Mouse (Mus musculus) gonadal fat pad, adult 2 months (tissue): ENCODE measurements around the gene Hoxc12. TPM values are rescaled to one million over a fixed set of nuclear protein-coding genes. Genes with fewer than 3 reads are reported as not detected.

Experiments
- DNase-seq: peaks from one replicate; pipeline ENCODE4 v3.0.0-alpha.2; 2012; ENCODE audit warnings: low read depth
- polyA plus RNA-seq: library from polyadenylated mRNA; depleted of rRNA; stranded (reverse); fragments of >200 nt; gene quantifications from 2 replicates; pipeline ENCODE4 v1.2.3, GENCODE M21; 2012; rRNA removed

The Hoxc12 gene
- polyA plus RNA-seq = not detected in 2 replicates

- DNase-seq = no peak
Observed at GRCm38 (mm10) chr15:102936279-102936972, at the start of gene Hoxc12. Gene Hoxc12 (plus strand): TSS chr15:102936757.

DNA sequence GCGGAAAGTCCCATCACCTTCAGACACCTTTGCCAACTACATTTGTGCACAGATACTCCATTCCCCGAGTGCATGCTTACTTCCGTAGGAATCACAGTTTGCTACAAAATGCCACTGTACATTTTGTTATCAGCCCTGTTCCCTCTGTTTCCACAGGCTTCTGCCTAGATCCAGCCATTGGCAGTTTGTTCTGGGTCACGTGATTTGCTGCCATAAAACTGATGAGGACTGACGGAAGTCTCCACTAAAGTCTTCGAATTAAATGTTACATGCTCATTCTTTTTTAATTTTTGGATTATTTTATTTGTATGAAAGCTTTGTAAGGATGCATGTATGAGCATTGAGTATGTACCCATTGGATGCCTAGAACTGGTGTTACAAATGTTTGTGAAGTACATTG, 41.4 kb upstream of the Hoxc12 start:
- DNase-seq = no peak

DNA sequence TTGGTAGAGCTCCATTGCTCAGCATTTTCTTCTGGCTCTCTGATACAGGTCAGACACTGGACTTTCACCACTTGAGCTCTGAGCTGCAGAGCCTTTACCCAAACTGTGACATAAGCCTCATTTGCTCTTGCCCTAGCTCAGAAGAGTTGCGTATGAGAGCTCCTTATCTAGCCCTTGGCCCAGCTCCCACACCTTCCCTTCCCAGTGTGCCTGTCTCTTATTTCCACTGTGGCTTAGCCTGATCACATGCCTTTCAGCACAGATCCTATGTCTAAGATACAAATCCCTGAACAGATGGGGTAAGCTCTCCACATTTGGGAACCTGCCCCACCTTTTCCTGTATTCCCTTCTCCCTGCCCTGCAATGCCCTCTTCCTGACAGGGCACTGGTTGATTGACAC, 31.6 kb upstream of the Hoxc12 start:
- no peak for DNase-seq

DNA sequence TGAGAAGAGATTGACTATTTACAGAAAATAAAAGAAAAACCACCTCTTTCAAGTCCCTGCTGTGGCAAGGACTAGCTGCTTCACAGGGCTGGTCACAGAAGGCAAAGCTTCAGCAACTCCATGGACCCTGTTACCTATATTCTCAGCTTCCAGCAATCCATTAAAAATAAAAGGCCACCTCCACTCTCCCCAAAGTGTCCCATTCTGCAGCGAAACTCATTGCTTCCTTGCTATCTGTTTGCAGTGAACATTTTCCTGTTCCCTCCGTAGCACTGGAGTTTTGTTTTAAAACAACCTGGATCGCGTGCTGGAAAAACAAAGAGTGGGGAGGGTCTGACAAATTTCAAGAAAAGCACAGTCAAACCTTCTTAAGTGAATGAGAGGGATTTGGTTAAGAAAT, 27.0 kb upstream of the Hoxc12 start:
- no peak for DNase-seq

GRCm38 (mm10) chr15:102910038-102910437, 26.5 kb upstream of the Hoxc12 start:
- DNase-seq = no peak

DNA sequence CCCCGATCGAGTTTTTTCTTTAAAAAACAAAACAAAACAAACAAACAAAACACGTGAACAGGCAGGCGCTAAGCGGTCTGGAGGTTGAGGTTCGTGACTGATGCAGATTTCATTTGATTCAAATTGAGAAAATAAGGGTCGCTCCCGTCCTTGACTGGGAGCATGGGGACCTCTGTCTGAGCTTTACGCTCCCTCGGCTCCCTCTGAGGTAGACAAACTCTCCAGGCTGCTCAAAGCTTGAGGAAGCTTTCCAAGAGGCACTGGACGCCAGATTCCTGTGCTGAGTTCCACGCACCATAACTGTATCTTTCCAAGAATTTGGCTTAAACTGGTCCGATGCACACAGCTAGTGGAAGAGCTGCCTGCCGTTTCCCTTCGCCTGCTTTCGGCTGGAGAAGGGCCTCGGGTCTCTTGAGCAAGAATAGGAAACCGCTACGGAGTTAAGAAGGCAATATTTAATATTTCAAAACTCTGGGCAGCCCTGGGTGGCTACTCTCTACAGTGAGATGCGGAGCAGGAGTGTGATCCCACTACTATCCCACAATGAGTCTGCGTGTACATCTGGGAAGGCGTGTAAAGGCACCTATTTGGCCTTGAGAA, 26.0 kb upstream of the Hoxc12 start:
- no peak for DNase-seq

DNA sequence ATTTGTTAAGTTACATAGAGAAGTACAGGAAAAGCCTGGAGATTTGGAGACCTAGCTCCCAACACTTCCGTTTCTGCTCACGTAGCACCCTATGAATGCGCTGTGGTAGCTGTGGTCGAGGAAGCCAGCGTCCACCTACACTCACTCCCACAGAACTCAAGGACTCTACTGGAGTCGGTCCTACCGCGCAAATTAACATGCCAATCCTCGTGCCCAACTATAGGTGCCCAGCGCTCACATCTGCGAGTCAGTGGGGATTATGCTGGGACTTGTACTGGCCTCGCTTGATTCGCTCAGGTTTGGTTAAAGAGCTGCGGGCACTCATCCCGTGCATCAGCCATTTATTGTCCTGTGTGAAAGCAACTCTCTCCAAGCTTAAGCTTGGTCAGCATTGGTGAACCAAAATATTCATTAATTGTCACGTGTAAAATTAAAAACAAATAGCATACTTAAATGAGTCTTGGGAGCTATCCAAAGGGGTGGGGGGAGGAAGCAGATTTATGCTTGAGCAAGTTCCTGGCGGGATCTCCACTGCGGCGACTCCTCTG, 23.4 kb upstream of the Hoxc12 start:
- DNase-seq = no peak

DNA sequence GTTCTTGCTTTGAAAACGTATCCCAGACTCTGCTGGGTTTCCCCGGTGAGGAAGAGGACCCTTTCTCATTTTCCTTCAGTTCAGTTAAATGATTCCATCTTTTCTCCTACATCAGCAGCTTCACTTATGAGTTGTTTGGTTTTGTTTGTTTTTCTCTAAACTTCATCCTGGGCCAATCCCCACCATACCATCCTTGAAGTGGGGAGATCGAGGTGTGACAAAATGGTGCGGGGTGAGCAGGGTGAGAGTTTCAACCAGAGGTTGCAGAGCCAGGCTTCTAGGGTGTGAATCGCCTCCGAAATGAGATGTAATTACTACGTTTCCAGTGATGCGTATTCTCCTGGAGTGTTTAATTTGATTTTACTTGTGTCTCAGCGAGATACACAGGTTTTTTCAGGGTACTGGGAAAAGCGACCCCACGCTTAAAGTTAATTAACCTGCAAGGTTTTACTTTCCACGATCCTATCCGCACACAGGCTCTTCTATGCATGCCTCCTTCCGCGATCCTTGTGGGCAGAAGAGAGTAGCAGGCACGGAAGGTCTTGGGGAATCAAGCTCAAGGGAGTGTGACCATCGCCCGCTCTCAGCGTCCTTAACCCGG, 18.5 kb upstream of the Hoxc12 start:
- no peak for DNase-seq

GRCm38 (mm10) chr15:102918611-102919265, 17.8 kb upstream of the Hoxc12 start:
- DNase-seq = no peak

GRCm38 (mm10) chr15:102919336-102920180, 17.0 kb upstream of the Hoxc12 start:
- no peak for DNase-seq

- DNase-seq = no peak
Observed at GRCm38 (mm10) chr15:102920619-102921018, 15.9 kb upstream of the Hoxc12 start.

DNA sequence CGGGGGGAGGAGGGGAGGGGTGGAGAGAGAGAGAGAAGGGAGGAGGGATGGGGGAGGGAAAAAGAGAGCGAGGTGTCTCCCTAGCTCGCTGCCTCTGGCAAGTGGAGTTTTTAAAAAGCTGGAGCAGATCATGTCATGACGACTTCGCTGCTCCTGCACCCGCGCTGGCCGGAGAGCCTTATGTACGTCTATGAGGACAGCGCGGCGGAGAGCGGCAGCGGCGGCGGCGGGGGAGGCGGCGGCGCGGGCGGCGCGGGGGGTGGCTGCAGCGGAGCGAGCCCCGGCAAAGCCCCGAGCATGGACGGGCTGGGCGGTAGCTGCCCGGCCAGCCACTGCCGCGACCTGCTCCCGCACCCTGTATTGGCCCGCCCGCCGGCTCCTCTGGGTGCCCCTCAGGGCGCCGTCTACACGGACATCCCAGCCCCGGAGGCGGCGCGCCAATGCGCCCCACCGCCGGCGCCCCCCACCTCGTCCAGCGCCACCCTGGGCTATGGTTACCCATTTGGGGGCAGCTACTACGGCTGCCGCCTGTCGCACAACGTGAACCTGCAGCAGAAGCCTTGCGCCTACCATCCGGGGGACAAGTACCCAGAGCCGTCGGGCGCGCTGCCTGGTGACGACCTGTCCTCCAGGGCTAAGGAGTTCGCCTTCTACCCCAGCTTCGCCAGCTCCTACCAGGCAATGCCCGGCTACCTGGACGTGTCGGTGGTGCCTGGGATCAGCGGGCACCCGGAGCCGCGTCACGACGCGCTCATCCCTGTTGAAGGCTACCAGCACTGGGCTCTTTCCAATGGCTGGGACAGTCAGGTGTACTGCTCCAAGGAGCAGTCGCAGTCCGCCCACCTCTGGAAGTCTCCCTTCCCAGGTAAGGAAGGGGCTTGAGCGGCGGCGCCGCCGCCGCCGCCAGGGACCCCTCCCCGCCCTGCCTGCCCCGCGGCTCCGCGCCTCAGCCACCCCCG, 15.2 kb upstream of the Hoxc12 start, which contains the start of gene Hoxc13:
Gene Hoxc13 (plus strand): TSS at position 51 of the 959 bp plus-strand sequence.
- no peak for DNase-seq

- DNase-seq = no peak
Observed at GRCm38 (mm10) chr15:102922012-102922362, 14.6 kb upstream of the Hoxc12 start.

DNA sequence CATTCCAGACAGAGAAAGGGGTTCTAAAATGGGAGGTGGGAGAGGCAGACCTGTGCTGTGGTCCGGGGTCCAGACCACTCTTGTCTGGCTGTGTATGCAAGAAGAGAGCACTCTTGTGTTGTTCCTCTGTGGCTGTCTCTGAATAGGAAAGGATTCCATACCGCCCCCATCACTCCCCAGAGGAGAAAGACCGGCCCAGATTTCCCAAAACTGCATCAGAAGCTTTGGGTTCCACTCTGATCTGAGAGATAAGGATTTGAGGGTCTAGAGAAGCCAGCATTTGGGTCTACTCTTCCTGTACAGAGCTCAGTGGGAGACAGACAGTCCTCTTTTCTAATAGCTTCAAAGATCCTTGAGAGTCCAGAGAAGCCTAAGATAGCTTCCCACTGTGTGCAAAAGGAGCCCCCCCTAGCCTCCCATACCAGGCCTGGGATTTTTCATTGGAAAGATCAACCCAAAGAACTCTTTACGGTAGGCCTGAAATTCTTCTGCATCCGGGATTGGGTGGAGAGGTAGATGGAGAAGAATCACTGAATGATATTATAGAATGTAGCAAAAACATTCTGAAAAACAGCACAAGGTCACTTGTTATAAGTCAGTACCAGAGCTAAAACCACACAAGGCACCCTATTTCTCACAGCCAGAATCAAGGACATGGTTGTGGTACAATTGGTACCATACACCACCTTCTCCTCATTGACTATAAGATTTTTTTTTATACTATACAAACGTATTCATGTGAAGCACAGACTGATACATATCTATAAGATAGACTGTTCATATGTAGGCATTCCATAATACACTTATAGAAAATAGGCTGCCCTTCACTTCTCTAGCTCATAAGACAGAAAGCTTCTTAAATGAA, 13.7 kb upstream of the Hoxc12 start:
- DNase-seq = no peak

DNA sequence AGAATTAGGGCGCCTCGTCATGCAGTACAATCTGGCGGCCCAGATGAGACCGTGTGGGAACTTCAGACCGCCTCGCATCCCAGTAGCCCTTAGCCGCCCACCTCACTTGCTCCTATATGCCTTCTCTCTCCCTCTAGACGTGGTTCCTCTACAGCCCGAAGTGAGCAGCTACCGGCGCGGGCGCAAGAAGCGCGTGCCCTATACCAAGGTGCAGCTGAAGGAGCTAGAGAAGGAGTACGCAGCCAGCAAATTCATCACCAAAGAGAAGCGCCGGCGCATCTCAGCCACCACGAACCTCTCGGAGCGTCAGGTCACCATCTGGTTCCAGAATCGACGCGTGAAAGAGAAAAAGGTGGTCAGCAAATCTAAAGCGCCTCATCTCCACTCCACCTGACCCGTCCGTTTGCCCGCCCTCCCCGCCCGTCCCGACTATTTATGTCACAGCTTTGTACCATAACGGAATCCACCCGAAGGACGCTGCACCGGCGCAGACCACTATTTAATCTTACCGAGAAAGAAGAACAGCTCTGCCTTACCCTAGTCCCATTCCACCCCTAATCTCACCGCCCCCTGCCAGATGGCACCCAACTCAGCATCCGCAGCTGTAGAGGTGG, 9.4 kb upstream of the Hoxc12 start:
- no peak for DNase-seq

DNA sequence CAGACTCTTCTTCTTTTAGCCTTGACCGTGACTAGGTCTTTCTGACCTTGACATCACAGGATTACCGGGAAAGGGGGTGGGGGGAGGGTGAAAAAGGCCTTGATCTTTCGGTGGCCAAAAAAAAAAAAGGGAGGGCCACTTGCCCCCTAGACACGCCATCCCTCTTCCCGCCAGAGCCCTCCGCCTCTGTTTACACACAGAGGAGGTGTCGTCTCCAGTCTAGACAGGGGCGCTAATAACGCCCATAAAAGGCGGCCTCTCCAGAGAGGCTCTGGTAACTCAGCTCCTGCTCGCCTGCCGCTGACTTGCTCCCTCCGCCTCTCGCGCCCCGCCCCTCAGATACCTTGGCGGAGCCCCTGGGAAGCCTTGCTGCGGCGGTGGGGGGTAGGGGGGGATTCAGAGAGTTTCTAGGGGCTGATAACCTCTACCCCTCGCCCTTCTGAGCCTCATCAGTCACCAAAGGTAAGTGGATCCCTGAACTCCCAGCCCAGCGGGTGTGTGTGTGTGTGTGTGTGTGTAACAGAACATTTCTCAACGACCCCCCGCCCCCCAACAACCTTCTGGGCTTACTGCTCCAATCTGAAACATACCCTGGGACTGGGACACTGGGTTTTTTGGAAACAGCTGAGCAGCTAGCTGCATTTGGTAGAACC, 4.7 kb upstream of the Hoxc12 start:
- DNase-seq = no peak

- no peak for DNase-seq
Observed at GRCm38 (mm10) chr15:102934438-102934837, 2.1 kb upstream of the Hoxc12 start.

DNA sequence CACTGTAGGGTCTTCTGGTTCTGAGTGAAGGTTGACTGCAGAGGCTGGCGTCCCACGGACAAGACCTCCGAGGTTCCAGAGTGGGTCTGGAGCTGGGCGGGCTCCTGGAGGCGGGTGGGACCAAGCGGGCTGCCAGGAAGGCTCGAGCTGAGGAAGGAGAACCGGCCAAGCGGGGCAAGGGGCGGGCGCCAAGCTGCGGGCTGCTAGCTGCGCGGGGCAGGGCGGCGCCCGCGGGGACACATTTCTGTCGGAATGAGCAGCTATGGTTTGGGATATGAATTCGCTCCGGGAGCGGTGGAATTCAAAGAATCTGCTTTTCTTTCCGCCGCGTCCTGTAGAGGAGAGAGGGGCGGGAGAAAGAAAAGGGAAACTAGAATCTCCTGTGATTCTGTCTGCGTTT, 1.7 kb upstream of the Hoxc12 start:
- no peak for DNase-seq
